Mouse (Mus musculus) CD4-positive helper T cell, adult 2 months (primary cell): Measurements from ENCODE around the gene Gm44596.
"Not testable (repeated sequence)": the region's sequence is repeated elsewhere in the genome, so short reads cannot be mapped to it uniquely, and the experiment has no call there.

Experiments
- DNase-seq: peaks from one replicate; pipeline ENCODE4 v3.0.0-alpha.2; 2012; ENCODE audit warnings: low read depth, missing footprints, low spot score

Gene Gm44596

GRCm38 (mm10) chr6:128380594-128381167, 5.4 kb downstream of the Gm44596 start:
- not testable (repeated sequence) for DNase-seq

GRCm38 (mm10) chr6:128381254-128381653, 6.0 kb downstream of the Gm44596 start:
- DNase-seq, result no peak

- DNase-seq, result no peak
Measured at GRCm38 (mm10) chr6:128383752-128384151, 8.4 kb downstream of the Gm44596 start.

GRCm38 (mm10) chr6:128385026-128385425, 9.7 kb downstream of the Gm44596 start:
- DNase-seq, result no peak

GRCm38 (mm10) chr6:128389185-128389584, 13.9 kb downstream of the Gm44596 start:
- no peak for DNase-seq

GRCm38 (mm10) chr6:128390683-128391082, 15.4 kb downstream of the Gm44596 start:
- DNase-seq, result no peak

- no peak for DNase-seq
Measured at GRCm38 (mm10) chr6:128397574-128398261, 22.4 kb downstream of the Gm44596 start.

GRCm38 (mm10) chr6:128398996-128399395, 23.7 kb downstream of the Gm44596 start, which contains the start of gene Nrip2:
TSS of gene Nrip2 (plus strand) at chr6:128399296.
- no peak for DNase-seq

GRCm38 (mm10) chr6:128399421-128400185, 24.3 kb downstream of the Gm44596 start:
- DNase-seq, result no peak

GRCm38 (mm10) chr6:128404708-128405107, 29.4 kb downstream of the Gm44596 start:
- no peak for DNase-seq

GRCm38 (mm10) chr6:128408544-128409125, 33.3 kb downstream of the Gm44596 start:
- DNase-seq, result no peak

GRCm38 (mm10) chr6:128410305-128410704, 35.0 kb downstream of the Gm44596 start:
- DNase-seq, result no peak

- peak; percentile 70 for DNase-seq
Measured at GRCm38 (mm10) chr6:128411115-128411514, 35.8 kb downstream of the Gm44596 start.

- DNase-seq, result no peak
Measured at GRCm38 (mm10) chr6:128416169-128416568, 40.9 kb downstream of the Gm44596 start.

- no peak for DNase-seq
Measured at GRCm38 (mm10) chr6:128418076-128418475, 42.8 kb downstream of the Gm44596 start.

GRCm38 (mm10) chr6:128421036-128421435, 45.7 kb downstream of the Gm44596 start:
- DNase-seq, result no peak

- no peak for DNase-seq
Measured at GRCm38 (mm10) chr6:128421480-128421879, 46.2 kb downstream of the Gm44596 start.

- DNase-seq, result no peak
Measured at GRCm38 (mm10) chr6:128423496-128424268, 48.4 kb downstream of the Gm44596 start.

- DNase-seq, result peak; percentile 98
Measured at GRCm38 (mm10) chr6:128424269-128425019, 49.1 kb downstream of the Gm44596 start, which contains the start of gene Itfg2. TSS of gene Itfg2 (minus strand) at chr6:128424931.

- no peak for DNase-seq
Measured at GRCm38 (mm10) chr6:128425046-128425445, 49.7 kb downstream of the Gm44596 start.

GRCm38 (mm10) chr6:128427571-128427970, 52.3 kb downstream of the Gm44596 start:
- DNase-seq, result no peak
